In the genomic region with DNA sequence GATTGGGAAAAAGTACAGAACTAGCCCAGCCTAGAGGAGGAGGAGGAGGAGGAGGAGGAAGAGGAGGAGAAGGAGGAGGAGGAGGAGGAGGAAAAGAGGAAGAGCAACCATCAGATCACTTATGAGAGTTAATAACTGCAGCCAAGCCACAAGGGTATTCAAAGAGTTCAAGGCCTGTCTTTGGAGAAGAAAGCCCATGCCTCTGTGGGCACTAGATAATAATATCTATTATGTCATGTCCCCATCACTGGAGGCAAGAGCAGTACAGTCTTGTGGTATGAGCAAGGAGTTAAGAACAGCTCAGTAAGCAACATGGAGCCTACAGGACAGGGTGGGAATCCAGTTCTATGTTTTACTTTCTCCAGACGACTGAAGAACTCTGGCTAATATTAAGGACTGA, we compare ENCODE assay signal across 20 mouse cellular contexts.
A peak's percentile ranks its signal among the peaks of the same experiment; 100 is the strongest.
DNase-seq lines count a peak whose midpoint lies in the region; ATAC-seq and TF ChIP-seq lines count a peak whose summit lies in the region.
"Had no signal": no experiment of that assay in that cellular context is flagged by ENCODE, and none has a peak within 500 bp of the region (broad histone marks: within the 10 kb centered on the region; RNA-seq: fewer than 3 reads in every experiment).

No protein-coding gene starts in this region.

- DNase-seq in layer of hippocampus, adult 2 months (ENCODE audit: low spot score in 2 of 2): no peak
- DNase-seq in layer of hippocampus, adult 11-12 months (ENCODE audit: low spot score): no peak
- no peak for DNase-seq in stomach, postnatal 0 days (ENCODE audit: low spot score)
- DNase-seq in kidney, adult 11 months: no peak
- no peak for DNase-seq in kidney, adult 8-10 months
- DNase-seq: adrenal gland, adult 2 months; adrenal gland, postnatal 14 days; cerebellum, adult 11-12 months; cerebellum, adult 8-10 months; cerebellum, postnatal 14 days; forebrain, postnatal 0 days; gastrocnemius, adult 2 months; gastrocnemius, postnatal 14 days; heart, adult 11 months had no signal

- no peak overlapping the region for H3K9ac ChIP-seq in stomach, embryonic 16.5 days (ENCODE audit: low read length)
- H3K9ac ChIP-seq in stomach, postnatal 0 days (ENCODE audit: low read length): no peak overlapping the region
- H3K9ac ChIP-seq: forebrain, postnatal 0 days; hindbrain, embryonic 13.5 days had no signal

- H3K9me3 ChIP-seq in stomach, embryonic 16.5 days (replicated peaks; ENCODE audit: control insufficient read depth, low read length): no peaks in the 10 kb centered on the region
- no peaks in the 10 kb centered on the region for H3K9me3 ChIP-seq in stomach, postnatal 0 days (ENCODE audit: control insufficient read depth, low read length)
- H3K9me3 ChIP-seq: hindbrain, embryonic 10.5 days; hindbrain, embryonic 13.5 days had no signal

- no peaks in the 10 kb centered on the region for H3K79me2 ChIP-seq in macrophage (ENCODE audit: inconsistent target)

- H3K4me3 ChIP-seq in layer of hippocampus, adult 2 months: no peak overlapping the region
- H3K4me3 ChIP-seq in stomach, embryonic 16.5 days (replicated peaks; ENCODE audit: low read length): no peak overlapping the region
- no peak overlapping the region for H3K4me3 ChIP-seq in stomach, postnatal 0 days (ENCODE audit: low read depth, low read length)
- no peak overlapping the region for H3K4me3 ChIP-seq in macrophage (ENCODE audit: inconsistent target)
- H3K4me3 ChIP-seq: gastrocnemius, adult 2 months; hindbrain, embryonic 10.5 days; hindbrain, embryonic 13.5 days had no signal

- H3K27ac ChIP-seq in layer of hippocampus, adult 2 months: peak overlapping the region; percentile 54
- H3K27ac ChIP-seq in stomach, embryonic 16.5 days (ENCODE audit: low read length): no peak overlapping the region
- H3K27ac ChIP-seq in stomach, postnatal 0 days (replicated peaks): no peak overlapping the region
- H3K27ac ChIP-seq in macrophage: peak overlapping the region; percentile 25
- H3K27ac ChIP-seq: hindbrain, embryonic 10.5 days; hindbrain, embryonic 13.5 days had no signal

- H3K4me1 ChIP-seq in stomach, embryonic 16.5 days (ENCODE audit: control insufficient read depth, insufficient read depth, low read length): no peaks in the 10 kb centered on the region
- H3K4me1 ChIP-seq in stomach, postnatal 0 days (replicated peaks; ENCODE audit: control insufficient read depth, insufficient read depth): no peaks in the 10 kb centered on the region
- H3K4me1 ChIP-seq: hindbrain, embryonic 10.5 days; hindbrain, embryonic 13.5 days had no signal

- no peaks in the 10 kb centered on the region for H3K36me3 ChIP-seq in stomach, embryonic 16.5 days (ENCODE audit: control insufficient read depth, insufficient read depth, low read length)
- H3K36me3 ChIP-seq in stomach, postnatal 0 days (ENCODE audit: control insufficient read depth, insufficient read depth, low read length): no peaks in the 10 kb centered on the region
- H3K36me3 ChIP-seq in macrophage (ENCODE audit: inconsistent target): no peaks in the 10 kb centered on the region
- H3K36me3 ChIP-seq: hindbrain, embryonic 10.5 days; hindbrain, embryonic 13.5 days had no signal

- TF ChIP-seq EP300 in stomach, postnatal 0 days (optimal IDR thresholded peaks at IDR 0.05): no peak

- WGBS in stomach, embryonic 16.5 days: 38% methylated on average over 1 of the region's 1 CpGs
- WGBS in stomach, postnatal 0 days: 47% methylated on average over 1 of the region's 1 CpGs
- 82% methylated on average over 1 of the region's 1 CpGs for WGBS in macrophage (ENCODE audit: missing documents)

- H3K4me2 ChIP-seq in stomach, embryonic 16.5 days (ENCODE audit: low read depth, low read length): no peak overlapping the region
- H3K4me2 ChIP-seq in stomach, postnatal 0 days (replicated peaks; ENCODE audit: low read depth): no peak overlapping the region
- H3K4me2 ChIP-seq: heart, embryonic 11.5 days; hindbrain, embryonic 13.5 days had no signal

- no peaks in the 10 kb centered on the region for H3K27me3 ChIP-seq in stomach, embryonic 16.5 days (ENCODE audit: control insufficient read depth, insufficient read depth, low read length)
- H3K27me3 ChIP-seq in stomach, postnatal 0 days (ENCODE audit: control insufficient read depth, insufficient read depth, low read length): no peaks in the 10 kb centered on the region
- H3K27me3 ChIP-seq: hindbrain, embryonic 13.5 days had no signal

- ATAC-seq in stomach, embryonic 16.5 days (ENCODE audit: insufficient read depth, low FRiP score): peak; percentile 44
- ATAC-seq in stomach, postnatal 0 days (ENCODE audit: low FRiP score, low TSS enrichment): no peak
- ATAC-seq: forebrain, embryonic 14.5 days had no signal

- no peak for TF ChIP-seq CTCF in layer of hippocampus, adult 2 months (conservative IDR thresholded peaks at IDR 0.05)
- TF ChIP-seq CTCF in stomach, postnatal 0 days (IDR thresholded peaks at IDR 0.05; ENCODE audit: low read depth): no peak

Comparison
In these comparisons a context has a peak if more than half of its experiments do, and no peak if none do; other contexts are left out.
1. H3K27ac ChIP-seq: peak in layer of hippocampus, adult 2 months (single experiment) and macrophage (single experiment); none in stomach, embryonic 16.5 days (single experiment) and stomach, postnatal 0 days (single experiment).